Mouse (Mus musculus) olfactory bulb, adult 2 months (tissue): ENCODE measurements at regions not wholly inside any gene's neighbourhood (a gene's known extent, or its start where the extent isn't known, plus 50 kb on each side); places are given as distances from the start of the nearest gene placed in this dataset.

Experiments
- CTCF ChIP-seq: fragments of 200-500 bp; IDR thresholded peaks from 2 replicates; pipeline ENCODE4 v1.5.1; 2012; ENCODE audit warnings: low read depth, mild to moderate bottlenecking, low read length, moderate library complexity; ENCODE audit not compliant: insufficient read depth
- POLR2A ChIP-seq: fragments of 200-500 bp; IDR thresholded peaks from 2 replicates; pipeline ENCODE4 v1.6.1; 2012; ENCODE audit warnings: mild to moderate bottlenecking, low read depth, low read length, moderate library complexity; ENCODE audit not compliant: insufficient read depth

- no peak for TF ChIP-seq POLR2A
- no peak for TF ChIP-seq CTCF
These were observed 152.1 kb upstream of the Dynlrb2 start for GRCm38 (mm10) chr8:116352635-116353034.
